Mouse (Mus musculus): ENCODE measurements around the gene Ankrd40.

GRCm38 (mm10) chr11:94334386-94334968 is 6.7 kb downstream of the Ankrd40 start:
- TF ChIP-seq CTCF (IDR thresholded peaks at IDR 0.05; ENCODE audit: insufficient read depth, low read length): no peak
- TF ChIP-seq POLR2A (IDR thresholded peaks at IDR 0.05; ENCODE audit: borderline replicate concordance, extremely low read depth, low read depth, low read length): no peak
